Mouse (Mus musculus) kidney, adult 2 months (tissue): ENCODE data around the gene Ubl7.

Experiments
- CTCF ChIP-seq: fragments of 200-500 bp; conservative IDR thresholded peaks from 2 replicates; pipeline ENCODE4 v1.5.1; 2011; ENCODE audit warnings: low read depth, mild to moderate bottlenecking, control low read depth, low read length, moderate library complexity, mixed read lengths; ENCODE audit not compliant: insufficient read depth, insufficient read length
- POLR2A ChIP-seq: fragments of 200-500 bp; IDR thresholded peaks from one replicate; pipeline ENCODE4 v1.6.1; 2011; ENCODE audit warnings: low read depth, low read length, control low read depth

- TF ChIP-seq CTCF = no peak
- no peak for TF ChIP-seq POLR2A
These were observed 48.6 kb downstream of the Ubl7 start for GRCm38 (mm10) chr9:57959399-57959798.
